Mouse (Mus musculus): ENCODE measurements around the gene Ino80b. TPM values are rescaled to one million over a fixed set of nuclear protein-coding genes. Genes with fewer than 3 reads are reported as not detected.

Ino80b gene
- 13.5 and 14.7 TPM in 2 replicates for polyA plus RNA-seq (2015; fragmentation: Nextera tagmentation; extraction: Ambion mirVana)

DNA sequence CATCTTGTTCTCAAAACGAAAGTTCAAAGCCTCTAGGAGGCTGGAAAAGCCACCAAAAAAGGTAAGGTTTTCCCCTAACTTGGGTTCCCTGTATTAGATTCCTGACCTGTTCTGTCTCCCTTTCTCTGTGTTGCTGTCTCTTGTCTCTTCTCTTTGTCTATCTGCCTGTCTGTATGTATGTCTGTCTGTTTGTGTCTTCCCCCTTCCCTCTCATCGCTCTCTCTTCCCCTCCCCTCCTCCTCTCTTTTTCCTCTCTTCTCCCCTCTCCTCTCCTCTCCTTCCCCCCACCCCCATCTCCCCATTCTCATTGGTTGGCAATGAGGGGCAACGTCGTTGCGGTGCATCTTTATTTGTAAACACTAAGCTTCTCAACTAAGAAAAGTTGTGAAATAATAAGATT lies at the start of gene Ino80b:
Ino80b (minus strand) TSS at position 101 of the 400 bp plus-strand sequence.
- Histone ChIP-seq H3K27ac (ENCODE audit: low read depth, low read length) (peak within 1 kb of the TSS; percentile 66), H3K36me3 (ENCODE audit: control insufficient read depth, insufficient read depth, low read length) (peaks cover 2% of the 10 kb centered on the region; the same call in 1 of the 2 replicates), H3K9ac (ENCODE audit: low read depth, low read length) (peak within 1 kb of the TSS; percentile 77), H3K4me2 (ENCODE audit: low read length) (peak within 1 kb of the TSS; percentile 94), H3K4me1 (ENCODE audit: control insufficient read depth, insufficient read depth, low read depth, low read length) (peaks cover 29% of the 10 kb centered on the region), H3K27me3 (replicated peaks; ENCODE audit: control insufficient read depth, insufficient read depth, low read length) (no peaks in the 10 kb centered on the region), H3K4me3 (ENCODE audit: low read length) (peak within 1 kb of the TSS; percentile 89), H3K9me3 (ENCODE audit: control insufficient read depth, low read length) (no peaks in the 10 kb centered on the region)
- 30% methylated on average over 5 of the region's 5 CpGs for WGBS
- no peak for ATAC-seq

DNA sequence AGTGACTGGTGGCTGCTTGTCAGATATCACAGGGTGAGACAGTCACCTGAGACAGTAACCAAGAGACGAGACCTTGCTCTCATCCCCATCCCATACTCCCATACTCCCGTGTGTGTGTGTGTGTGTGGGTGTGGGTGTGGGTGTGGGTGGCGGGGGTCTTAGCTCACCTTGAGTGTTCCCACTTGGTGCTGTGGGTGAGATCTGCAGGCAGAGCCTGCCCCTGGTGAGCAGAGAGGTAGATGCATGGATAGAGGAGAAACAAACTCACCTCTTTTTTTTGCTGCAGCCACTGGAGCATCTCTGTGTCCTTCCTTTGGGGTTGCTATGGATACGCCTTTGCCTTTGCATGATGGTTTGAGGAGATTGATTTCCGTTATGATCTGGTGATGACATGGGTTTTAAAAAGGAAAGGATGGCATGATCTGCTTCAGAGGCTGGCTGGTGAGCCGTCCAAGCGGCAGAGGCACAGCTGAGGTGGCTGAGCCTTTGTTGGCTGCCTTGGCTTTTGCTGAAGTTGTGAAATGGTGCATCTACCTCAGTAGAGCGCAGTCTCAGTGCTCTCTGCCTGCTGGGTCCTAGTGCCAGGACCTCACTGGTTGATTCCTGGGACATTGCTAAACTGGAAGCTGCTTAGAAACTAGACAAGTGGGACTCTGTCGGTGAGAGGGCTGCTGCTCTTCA lies 47.1 kb upstream of the Ino80b start:
- H3K27me3 ChIP-seq (replicated peaks; ENCODE audit: control insufficient read depth, insufficient read depth, low read length), result no peaks in the 10 kb centered on the region
- no peaks in the 10 kb centered on the region for H3K36me3 ChIP-seq (ENCODE audit: control insufficient read depth, insufficient read depth, low read length)
- WGBS, result 41% methylated on average over 9 of the region's 9 CpGs
- peak overlapping the region; percentile 59 for H3K9ac ChIP-seq (ENCODE audit: low read depth, low read length)
- peak overlapping the region; percentile 43 for H3K4me3 ChIP-seq (ENCODE audit: low read length)
- no peaks in the 10 kb centered on the region for H3K9me3 ChIP-seq (ENCODE audit: control insufficient read depth, low read length)
- H3K4me2 ChIP-seq (ENCODE audit: low read length), result peak overlapping the region; percentile 59
- H3K27ac ChIP-seq (ENCODE audit: low read depth, low read length), result peak overlapping the region; percentile 79
- peak; percentile 86 for ATAC-seq
- peaks cover 29% of the 10 kb centered on the region for H3K4me1 ChIP-seq (ENCODE audit: control insufficient read depth, insufficient read depth, low read depth, low read length)

DNA sequence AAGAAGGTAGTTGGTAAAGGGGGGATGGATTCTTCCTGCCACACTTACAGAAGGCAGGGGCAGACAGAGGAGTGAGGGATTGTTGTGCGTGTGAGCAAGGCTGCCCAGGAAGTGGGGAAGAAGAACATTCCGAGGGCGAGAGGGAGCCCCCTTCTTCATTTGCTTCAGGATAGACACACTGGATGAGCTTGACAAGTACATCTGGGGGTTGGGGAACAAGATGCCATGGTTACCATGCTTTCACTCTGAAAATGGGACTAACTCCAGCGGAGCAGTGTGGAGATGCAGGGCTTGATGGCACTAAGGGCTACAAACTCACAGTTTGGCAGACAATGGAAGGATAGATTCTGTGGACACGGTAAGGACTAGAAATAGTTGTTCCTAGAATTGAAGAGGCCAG lies 45.8 kb upstream of the Ino80b start:
- Histone ChIP-seq H3K27ac (ENCODE audit: low read depth, low read length) (0 out of 2 replicates have a peak overlapping the region, but pooled peaks have one; percentile 51), H3K4me3 (ENCODE audit: low read length) (peak overlapping the region; percentile 43), H3K9ac (ENCODE audit: low read depth, low read length) (peak overlapping the region; percentile 59), H3K27me3 (replicated peaks; ENCODE audit: control insufficient read depth, insufficient read depth, low read length) (no peaks in the 10 kb centered on the region), H3K4me2 (ENCODE audit: low read length) (peak overlapping the region; percentile 59), H3K4me1 (ENCODE audit: control insufficient read depth, insufficient read depth, low read depth, low read length) (peaks cover 36% of the 10 kb centered on the region), H3K36me3 (ENCODE audit: control insufficient read depth, insufficient read depth, low read length) (no peaks in the 10 kb centered on the region), H3K9me3 (ENCODE audit: control insufficient read depth, low read length) (no peaks in the 10 kb centered on the region)
- no peak for ATAC-seq
- 76% methylated on average over 5 of the region's 5 CpGs for WGBS

DNA sequence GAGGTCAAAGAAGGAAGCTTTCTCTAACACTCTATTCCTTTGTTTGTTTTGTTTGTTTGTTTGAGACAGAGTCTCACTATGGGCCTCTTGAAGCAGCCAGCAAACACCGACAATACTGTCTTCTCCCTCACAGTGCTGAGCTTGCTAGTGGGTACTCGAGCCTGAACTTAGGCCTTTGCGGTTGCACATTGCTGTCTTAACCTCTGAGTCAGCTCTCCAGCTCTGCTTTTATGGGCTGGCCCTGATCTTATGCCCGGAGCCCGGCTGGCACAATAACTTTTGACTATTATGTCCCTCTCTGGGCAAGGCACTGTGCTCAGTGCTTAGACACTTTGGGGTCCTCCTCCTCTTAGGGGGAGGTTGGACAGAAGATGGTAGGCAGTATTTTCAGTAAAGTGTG lies 44.6 kb upstream of the Ino80b start:
- WGBS, result 82% methylated on average over 5 of the region's 5 CpGs
- Histone ChIP-seq H3K9me3 (ENCODE audit: control insufficient read depth, low read length) (no peaks in the 10 kb centered on the region), H3K4me2 (ENCODE audit: low read length) (no peak overlapping the region), H3K36me3 (ENCODE audit: control insufficient read depth, insufficient read depth, low read length) (no peaks in the 10 kb centered on the region), H3K4me3 (ENCODE audit: low read length) (no peak overlapping the region), H3K27me3 (replicated peaks; ENCODE audit: control insufficient read depth, insufficient read depth, low read length) (no peaks in the 10 kb centered on the region), H3K27ac (ENCODE audit: low read depth, low read length) (no peak overlapping the region), H3K4me1 (ENCODE audit: control insufficient read depth, insufficient read depth, low read depth, low read length) (peaks cover 40% of the 10 kb centered on the region), H3K9ac (ENCODE audit: low read depth, low read length) (no peak overlapping the region)
- no peak for ATAC-seq

DNA sequence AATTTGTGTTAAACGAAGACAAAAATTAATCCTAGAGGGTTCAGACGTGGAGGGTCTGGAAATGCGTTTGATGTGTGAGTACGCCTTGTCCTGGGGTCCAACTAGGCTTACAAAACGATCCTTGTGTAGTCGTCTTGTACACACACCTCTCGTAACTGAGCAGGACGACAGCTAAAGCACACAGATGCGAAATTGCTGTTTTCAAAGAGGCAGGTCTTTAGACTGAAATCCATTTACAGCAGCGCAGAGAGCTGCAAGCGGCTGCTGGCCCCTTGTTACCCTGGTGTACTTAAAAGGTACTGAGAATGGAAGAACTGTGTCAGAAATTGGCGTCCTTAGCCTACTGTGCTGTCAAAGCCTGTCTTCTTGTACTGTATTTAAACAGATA lies 41.0 kb upstream of the Ino80b start:
- ATAC-seq, result no peak; the same call in 1 of the 2 replicates

DNA sequence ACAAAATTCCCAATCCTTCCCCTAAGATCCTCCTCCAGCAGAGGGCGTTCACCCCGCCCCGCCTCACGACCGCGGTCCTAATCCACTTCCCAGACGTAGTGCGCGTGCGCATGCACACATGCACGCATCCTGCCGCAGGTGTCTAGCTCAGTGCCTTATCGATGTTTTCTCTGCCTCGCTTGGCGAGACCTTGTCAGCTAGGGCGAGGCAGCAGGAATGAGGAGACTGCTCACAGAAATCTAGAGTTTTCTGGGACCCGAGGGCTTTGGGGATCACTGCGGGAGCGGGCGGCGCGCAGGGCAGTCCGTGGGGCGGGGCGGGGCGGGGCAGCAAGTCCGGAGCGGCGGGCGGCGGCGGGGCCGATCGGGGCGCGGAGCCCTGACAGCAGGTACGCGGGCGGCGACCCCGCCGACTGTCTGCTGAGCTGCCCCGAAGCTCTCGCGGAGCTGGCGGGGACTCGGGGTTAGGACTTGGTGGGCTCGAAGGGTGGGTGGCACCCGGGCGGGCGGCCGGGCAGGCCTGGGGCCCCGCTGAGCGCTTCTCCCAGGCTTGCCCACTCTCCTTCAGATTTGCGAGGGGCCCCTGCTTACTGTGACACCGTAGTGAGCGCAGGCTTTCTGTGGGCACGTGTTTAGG lies 40.5 kb upstream of the Ino80b start, which contains the start of gene Dctn1:
Dctn1 (plus strand) TSS at position 314 of the 636 bp plus-strand sequence.
- H3K9me3 ChIP-seq (ENCODE audit: control insufficient read depth, low read length), result no peaks in the 10 kb centered on the region
- peak within 1 kb of the TSS; percentile 96 for H3K27ac ChIP-seq (ENCODE audit: low read depth, low read length)
- H3K27me3 ChIP-seq (replicated peaks; ENCODE audit: control insufficient read depth, insufficient read depth, low read length), result peaks cover 22% of the 10 kb centered on the region
- ATAC-seq, result peak; percentile 87
- peak within 1 kb of the TSS; percentile 88 for H3K4me3 ChIP-seq (ENCODE audit: low read length)
- under 1% methylated on average over 57 of the region's 58 CpGs for WGBS
- no peaks in the 10 kb centered on the region for H3K36me3 ChIP-seq (ENCODE audit: control insufficient read depth, insufficient read depth, low read length)
- peak within 1 kb of the TSS; percentile 94 for H3K9ac ChIP-seq (ENCODE audit: low read depth, low read length)
- peaks cover 39% of the 10 kb centered on the region for H3K4me1 ChIP-seq (ENCODE audit: control insufficient read depth, insufficient read depth, low read depth, low read length)
- peak within 1 kb of the TSS; percentile 75 for H3K4me2 ChIP-seq (ENCODE audit: low read length)

More for the DNA sequence above, 41.0 kb upstream of the Ino80b start:
- H3K4me1 ChIP-seq (ENCODE audit: control insufficient read depth, insufficient read depth, low read depth, low read length), result peaks cover 45% of the 10 kb centered on the region
- WGBS, result 0% methylated on average over 12 of the region's 12 CpGs
- H3K9me3 ChIP-seq (ENCODE audit: control insufficient read depth, low read length), result no peaks in the 10 kb centered on the region
- peak overlapping the region; percentile 96 for H3K27ac ChIP-seq (ENCODE audit: low read depth, low read length)
- H3K4me2 ChIP-seq (ENCODE audit: low read length), result peak overlapping the region; percentile 75
- H3K4me3 ChIP-seq (ENCODE audit: low read length), result peak overlapping the region; percentile 88
- H3K36me3 ChIP-seq (ENCODE audit: control insufficient read depth, insufficient read depth, low read length), result no peaks in the 10 kb centered on the region
- H3K27me3 ChIP-seq (replicated peaks; ENCODE audit: control insufficient read depth, insufficient read depth, low read length), result peaks cover 17% of the 10 kb centered on the region
- peak overlapping the region; percentile 94 for H3K9ac ChIP-seq (ENCODE audit: low read depth, low read length)

DNA sequence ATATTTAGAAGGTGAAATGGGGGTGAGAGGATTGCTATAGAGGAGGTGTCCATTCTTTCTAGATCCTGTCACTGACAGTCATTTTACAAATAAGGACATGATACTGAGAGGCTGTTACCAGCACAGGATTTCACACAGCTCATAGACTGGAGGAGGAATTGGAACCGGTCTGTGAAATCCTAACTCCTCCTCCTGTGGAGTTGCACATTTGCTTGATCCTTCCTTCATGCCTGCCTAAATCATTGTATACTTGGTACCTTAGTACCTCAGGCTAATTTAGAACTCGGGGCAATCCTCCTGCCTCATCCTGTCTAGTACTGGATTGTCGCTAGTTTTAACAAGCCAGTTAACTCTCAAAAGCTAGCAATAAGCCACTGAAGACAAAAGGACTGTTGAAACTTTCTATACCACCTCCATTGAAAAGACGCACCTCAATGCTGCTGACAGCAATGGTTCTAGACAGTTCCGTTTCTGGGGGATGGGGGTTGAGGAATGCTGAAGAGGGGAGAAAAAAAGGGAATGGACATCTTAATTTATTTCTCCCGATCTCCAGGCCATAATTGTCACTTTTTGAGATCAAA lies 39.9 kb upstream of the Ino80b start:
- peak overlapping the region; percentile 75 for H3K4me2 ChIP-seq (ENCODE audit: low read length)
- H3K27me3 ChIP-seq (replicated peaks; ENCODE audit: control insufficient read depth, insufficient read depth, low read length), result peaks cover 28% of the 10 kb centered on the region
- peak overlapping the region; percentile 96 for H3K27ac ChIP-seq (ENCODE audit: low read depth, low read length)
- 5% methylated on average over 6 of the region's 6 CpGs for WGBS
- no peaks in the 10 kb centered on the region for H3K36me3 ChIP-seq (ENCODE audit: control insufficient read depth, insufficient read depth, low read length)
- ATAC-seq, result peak; percentile 38
- no peaks in the 10 kb centered on the region for H3K9me3 ChIP-seq (ENCODE audit: control insufficient read depth, low read length)
- peaks cover 39% of the 10 kb centered on the region for H3K4me1 ChIP-seq (ENCODE audit: control insufficient read depth, insufficient read depth, low read depth, low read length)
- H3K9ac ChIP-seq (ENCODE audit: low read depth, low read length), result peak overlapping the region; percentile 94
- H3K4me3 ChIP-seq (ENCODE audit: low read length), result peak overlapping the region; percentile 88

DNA sequence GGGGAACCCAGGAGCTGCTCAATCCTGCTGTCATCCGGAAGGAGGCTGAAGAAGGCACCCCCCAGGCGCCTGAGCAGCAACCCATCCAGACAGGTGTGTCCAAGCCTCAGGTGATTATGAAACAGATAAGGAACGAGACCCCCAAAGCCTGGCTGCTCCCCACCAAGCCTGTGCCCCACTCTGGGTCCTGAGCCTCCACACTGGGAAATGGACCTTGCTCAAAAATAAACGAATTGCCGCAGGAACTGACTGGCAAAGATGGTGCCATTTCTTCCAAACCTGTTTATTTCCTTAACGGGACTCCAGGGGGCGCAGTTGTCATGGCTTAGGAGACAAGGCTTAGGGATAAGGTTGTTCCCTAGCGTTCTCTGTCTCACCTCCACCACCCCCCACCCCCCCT lies 37.5 kb upstream of the Ino80b start:
- peak overlapping the region; percentile 32 for H3K4me3 ChIP-seq (ENCODE audit: low read length)
- H3K9ac ChIP-seq (ENCODE audit: low read depth, low read length), result no peak overlapping the region
- peak overlapping the region; percentile 59 for H3K4me2 ChIP-seq (ENCODE audit: low read length)
- peaks cover 28% of the 10 kb centered on the region for H3K4me1 ChIP-seq (ENCODE audit: control insufficient read depth, insufficient read depth, low read depth, low read length)
- WGBS, result 0% methylated on average over 8 of the region's 8 CpGs
- no peak overlapping the region for H3K27ac ChIP-seq (ENCODE audit: low read depth, low read length)
- no peak for ATAC-seq
- peaks cover 30% of the 10 kb centered on the region for H3K27me3 ChIP-seq (replicated peaks; ENCODE audit: control insufficient read depth, insufficient read depth, low read length)
- no peaks in the 10 kb centered on the region for H3K9me3 ChIP-seq (ENCODE audit: control insufficient read depth, low read length)
- H3K36me3 ChIP-seq (ENCODE audit: control insufficient read depth, insufficient read depth, low read length), result no peaks in the 10 kb centered on the region

All from hindbrain, embryonic 16.5 days (tissue).